Mouse (Mus musculus): ENCODE data around the gene Marc1. TPM values are rescaled to one million over a fixed set of nuclear protein-coding genes. Genes with fewer than 3 reads are reported as not detected.

Marc1 gene
- polyA plus RNA-seq, 1 experiment from 2014 or later, result 0.23 TPM

DNA sequence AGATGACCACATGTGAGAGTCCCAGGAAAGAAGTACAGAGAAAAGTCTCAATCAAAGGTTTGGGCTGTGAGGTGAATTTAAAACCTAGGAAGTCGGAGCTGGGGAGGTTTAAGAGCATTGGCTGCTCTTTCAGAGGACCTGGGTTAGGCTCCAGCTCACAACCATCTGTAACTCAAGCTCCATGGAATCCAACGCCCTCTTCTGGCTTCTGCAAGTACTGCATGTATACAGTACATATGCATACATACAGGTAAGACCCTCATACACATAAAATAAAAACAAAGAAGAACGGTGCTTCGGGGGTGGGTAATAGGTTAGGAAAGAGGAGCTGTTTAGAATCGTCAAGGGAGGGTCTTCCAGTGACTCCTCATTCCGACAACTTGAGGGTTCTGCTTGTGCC is 6.7 kb upstream of the Marc1 start:
- no peak overlapping the region for H3K27ac ChIP-seq
- peaks cover 54% of the 10 kb centered on the region for H3K36me3 ChIP-seq
- H3K4me3 ChIP-seq, result no peak overlapping the region
- no peak overlapping the region for H3K9ac ChIP-seq
- H3K4me2 ChIP-seq, result no peak overlapping the region
- H3K9me3 ChIP-seq, result no peaks in the 10 kb centered on the region
- peaks cover 3% of the 10 kb centered on the region for H3K4me1 ChIP-seq
- no peak for ATAC-seq (ENCODE audit: insufficient number of reproducible peaks, low FRiP score, low TSS enrichment, low read depth)
- WGBS, result 80% methylated on average over 6 of the region's 6 CpGs
- no peaks in the 10 kb centered on the region for H3K27me3 ChIP-seq

GRCm38 (mm10) chr1:184811716-184812250 is 670 bp upstream of the Marc1 start:
- no peak for ATAC-seq (ENCODE audit: insufficient number of reproducible peaks, low FRiP score, low TSS enrichment, low read depth)
- peaks cover 33% of the 10 kb centered on the region for H3K27me3 ChIP-seq
- H3K9ac ChIP-seq, result no peak overlapping the region
- H3K4me2 ChIP-seq, result no peak overlapping the region
- H3K4me3 ChIP-seq, result no peak overlapping the region
- H3K27ac ChIP-seq, result no peak overlapping the region
- H3K9me3 ChIP-seq, result no peaks in the 10 kb centered on the region
- 66% methylated on average over 8 of the region's 8 CpGs for WGBS
- H3K4me1 ChIP-seq, result peaks cover 12% of the 10 kb centered on the region
- H3K36me3 ChIP-seq, result peaks cover 16% of the 10 kb centered on the region; the same call in 1 of the 2 replicates

DNA sequence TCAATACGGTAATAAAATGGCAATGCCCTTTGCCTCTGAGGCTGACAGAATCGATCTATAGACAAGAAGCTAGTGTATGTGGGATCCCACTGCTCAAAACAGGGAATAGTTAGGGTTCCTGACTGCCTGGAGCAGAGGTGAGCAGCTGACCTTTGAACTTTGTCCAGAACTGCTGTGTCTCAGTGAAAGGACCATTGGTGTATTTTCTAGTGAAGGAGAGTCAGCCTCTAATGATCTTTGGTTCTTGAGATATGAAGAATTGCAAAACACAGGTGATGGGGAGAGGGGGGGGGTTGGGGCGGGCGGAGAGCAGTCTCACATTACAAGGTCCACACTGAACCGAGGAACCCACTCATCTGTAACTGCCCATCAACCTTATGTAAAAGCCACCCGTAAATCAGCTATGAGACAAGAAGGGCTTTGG is 1.5 kb downstream of the Marc1 start:
- no peaks in the 10 kb centered on the region for H3K9me3 ChIP-seq
- no peak overlapping the region for H3K9ac ChIP-seq
- peaks cover 11% of the 10 kb centered on the region; the same call in 1 of the 2 replicates for H3K36me3 ChIP-seq
- 53% methylated on average over 6 of the region's 6 CpGs for WGBS
- H3K27ac ChIP-seq, result no peak overlapping the region
- no peak overlapping the region for H3K4me2 ChIP-seq
- peaks cover 33% of the 10 kb centered on the region for H3K27me3 ChIP-seq
- ATAC-seq (ENCODE audit: insufficient number of reproducible peaks, low FRiP score, low TSS enrichment, low read depth), result no peak
- no peak overlapping the region for H3K4me3 ChIP-seq
- H3K4me1 ChIP-seq, result peaks cover 12% of the 10 kb centered on the region

GRCm38 (mm10) chr1:184808418-184809012 is 2.6 kb downstream of the Marc1 start:
- Histone ChIP-seq H3K4me3 (no peak overlapping the region), H3K27ac (no peak overlapping the region), H3K9ac (no peak overlapping the region), H3K27me3 (peaks cover 33% of the 10 kb centered on the region), H3K4me1 (peaks cover 12% of the 10 kb centered on the region), H3K9me3 (no peaks in the 10 kb centered on the region), H3K4me2 (no peak overlapping the region), H3K36me3 (peaks cover 11% of the 10 kb centered on the region; the same call in 1 of the 2 replicates)
- ATAC-seq (ENCODE audit: insufficient number of reproducible peaks, low FRiP score, low TSS enrichment, low read depth), result no peak
- 83% methylated on average over 17 of the region's 17 CpGs for WGBS

- Histone ChIP-seq H3K9me3 (no peaks in the 10 kb centered on the region), H3K36me3 (peaks cover 5% of the 10 kb centered on the region; the same call in 1 of the 2 replicates), H3K27me3 (peaks cover 33% of the 10 kb centered on the region), H3K4me1 (peaks cover 12% of the 10 kb centered on the region), H3K4me3 (no peak overlapping the region), H3K27ac (no peak overlapping the region), H3K9ac (no peak overlapping the region), H3K4me2 (no peak overlapping the region)
- no peak for ATAC-seq (ENCODE audit: insufficient number of reproducible peaks, low FRiP score, low TSS enrichment, low read depth)
- WGBS, result 73% methylated on average over 15 of the region's 15 CpGs
Observed at GRCm38 (mm10) chr1:184807627-184808417, 3.3 kb downstream of the Marc1 start.

GRCm38 (mm10) chr1:184807123-184807522 is 4.0 kb downstream of the Marc1 start:
- no peak overlapping the region for H3K9ac ChIP-seq
- no peaks in the 10 kb centered on the region for H3K36me3 ChIP-seq
- H3K4me3 ChIP-seq, result no peak overlapping the region
- H3K4me1 ChIP-seq, result peaks cover 12% of the 10 kb centered on the region
- no peak for ATAC-seq (ENCODE audit: insufficient number of reproducible peaks, low FRiP score, low TSS enrichment, low read depth)
- H3K9me3 ChIP-seq, result no peaks in the 10 kb centered on the region
- H3K27ac ChIP-seq, result no peak overlapping the region
- peaks cover 29% of the 10 kb centered on the region for H3K27me3 ChIP-seq
- no peak overlapping the region for H3K4me2 ChIP-seq
- WGBS, result 77% methylated on average over 7 of the region's 7 CpGs

DNA sequence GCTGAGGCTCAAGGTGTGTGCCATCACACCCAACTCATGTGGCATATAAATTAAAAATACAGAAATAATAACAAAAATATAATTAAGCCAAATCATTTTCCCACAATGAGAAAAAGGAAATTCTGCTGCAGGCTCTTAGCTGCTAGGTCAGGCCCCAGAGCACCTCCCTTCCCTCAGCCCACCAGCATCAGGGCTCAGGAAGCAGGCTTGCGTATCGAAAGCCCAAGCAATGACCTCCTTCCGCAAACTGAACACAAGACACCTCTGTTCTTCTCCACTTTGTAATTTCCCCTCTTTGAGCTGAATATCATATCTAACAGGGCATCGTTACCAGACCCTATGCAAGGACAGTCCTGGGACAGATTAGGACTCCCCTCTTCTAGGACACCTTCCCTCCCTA is 5.4 kb downstream of the Marc1 start:
- H3K27ac ChIP-seq, result no peak overlapping the region
- H3K4me1 ChIP-seq, result peaks cover 5% of the 10 kb centered on the region
- H3K9me3 ChIP-seq, result no peaks in the 10 kb centered on the region
- H3K9ac ChIP-seq, result no peak overlapping the region
- no peak for ATAC-seq (ENCODE audit: insufficient number of reproducible peaks, low FRiP score, low TSS enrichment, low read depth)
- H3K4me3 ChIP-seq, result no peak overlapping the region
- 90% methylated on average over 4 of the region's 4 CpGs for WGBS
- H3K36me3 ChIP-seq, result no peaks in the 10 kb centered on the region
- no peak overlapping the region for H3K4me2 ChIP-seq
- peaks cover 15% of the 10 kb centered on the region for H3K27me3 ChIP-seq

- H3K27me3 ChIP-seq, result 0 out of 2 replicates have a peak, but pooled peaks cover 4% of the 10 kb centered on the region
- no peak overlapping the region for H3K4me2 ChIP-seq
- 9% methylated on average over 27 of the region's 27 CpGs for WGBS
- ATAC-seq (ENCODE audit: insufficient number of reproducible peaks, low FRiP score, low TSS enrichment, low read depth), result no peak
- no peaks in the 10 kb centered on the region for H3K36me3 ChIP-seq
- no peak overlapping the region for H3K9ac ChIP-seq
- no peak overlapping the region for H3K27ac ChIP-seq
- H3K4me1 ChIP-seq, result no peaks in the 10 kb centered on the region
- H3K9me3 ChIP-seq, result no peaks in the 10 kb centered on the region
- H3K4me3 ChIP-seq, result no peak overlapping the region
Observed at GRCm38 (mm10) chr1:184793163-184793876, 17.8 kb downstream of the Marc1 start.

DNA sequence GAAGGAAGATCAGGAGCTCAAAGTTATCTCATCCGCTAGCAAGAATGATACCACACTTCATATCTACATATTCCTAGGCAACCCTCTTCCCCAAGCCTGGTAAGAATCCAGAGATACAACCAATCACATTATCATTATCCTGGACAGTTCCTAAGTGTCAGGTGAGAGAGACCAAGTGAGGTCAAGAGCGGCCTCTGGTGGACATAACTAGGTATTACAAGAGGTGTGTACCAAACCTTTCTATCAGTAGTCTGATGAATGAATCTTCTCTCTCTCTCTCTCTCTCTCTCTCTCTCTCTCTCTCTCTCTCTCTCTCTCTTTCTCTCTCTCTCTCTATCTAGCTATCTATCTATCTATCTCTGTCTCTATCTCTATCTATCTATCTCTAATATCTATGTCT is 20.0 kb downstream of the Marc1 start:
- no peak overlapping the region for H3K9ac ChIP-seq
- WGBS, result 6% methylated on average over 2 of the region's 2 CpGs

GRCm38 (mm10) chr1:184786376-184787151 is 24.5 kb downstream of the Marc1 start:
- no peaks in the 10 kb centered on the region for H3K36me3 ChIP-seq
- WGBS, result 69% methylated on average over 13 of the region's 13 CpGs
- H3K4me1 ChIP-seq, result no peaks in the 10 kb centered on the region
- ATAC-seq (ENCODE audit: insufficient number of reproducible peaks, low FRiP score, low TSS enrichment, low read depth), result no peak
- no peak overlapping the region for H3K4me2 ChIP-seq
- no peaks in the 10 kb centered on the region for H3K9me3 ChIP-seq
- no peak overlapping the region for H3K4me3 ChIP-seq
- no peak overlapping the region for H3K27ac ChIP-seq
- H3K9ac ChIP-seq, result no peak overlapping the region
- peaks cover 2% of the 10 kb centered on the region; the same call in 1 of the 2 replicates for H3K27me3 ChIP-seq

More for the DNA sequence above, 20.0 kb downstream of the Marc1 start:
- no peaks in the 10 kb centered on the region for H3K9me3 ChIP-seq
- no peaks in the 10 kb centered on the region for H3K36me3 ChIP-seq
- H3K4me2 ChIP-seq, result no peak overlapping the region
- no peak for ATAC-seq (ENCODE audit: insufficient number of reproducible peaks, low FRiP score, low TSS enrichment, low read depth)
- H3K4me3 ChIP-seq, result no peak overlapping the region
- H3K4me1 ChIP-seq, result no peaks in the 10 kb centered on the region
- no peak overlapping the region for H3K27ac ChIP-seq
- H3K27me3 ChIP-seq, result 0 out of 2 replicates have a peak, but pooled peaks cover 4% of the 10 kb centered on the region

GRCm38 (mm10) chr1:184783641-184784040 is 27.5 kb downstream of the Marc1 start:
- no peaks in the 10 kb centered on the region for H3K4me1 ChIP-seq
- no peaks in the 10 kb centered on the region for H3K36me3 ChIP-seq

More at GRCm38 (mm10) chr1:184783641-184784040, 27.5 kb downstream of the Marc1 start:
- Histone ChIP-seq H3K9ac (no peak overlapping the region), H3K9me3 (no peaks in the 10 kb centered on the region), H3K27me3 (peaks cover 2% of the 10 kb centered on the region; the same call in 1 of the 2 replicates), H3K4me2 (no peak overlapping the region), H3K4me3 (no peak overlapping the region), H3K27ac (no peak overlapping the region)
- WGBS, result 74% methylated on average over 4 of the region's 4 CpGs
- ATAC-seq (ENCODE audit: insufficient number of reproducible peaks, low FRiP score, low TSS enrichment, low read depth), result no peak
